Mouse (Mus musculus) layer of hippocampus, postnatal 10 days (tissue): ENCODE results near the gene Mt3. TPM values are rescaled to one million over a fixed set of nuclear protein-coding genes. Genes with fewer than 3 reads are reported as not detected.
"Not testable (repeated sequence)": the region's sequence is repeated elsewhere in the genome, so short reads cannot be mapped to it uniquely, and the experiment has no call there.

Experiments used
- DNase-seq, 2 experiments: peaks; one replicate each; pipeline ENCODE4 v3.0.0; 2021; ENCODE audit warnings: low spot score in 2 of 2
- total RNA-seq, 2 experiments: library from RNA; stranded (reverse); gene quantifications; 2 replicates each; pipeline ENCODE4 v1.2.3; 2021

The Mt3 gene
- total RNA-seq, 2 experiments from 2014 or later: 758 to 903 TPM

DNA sequence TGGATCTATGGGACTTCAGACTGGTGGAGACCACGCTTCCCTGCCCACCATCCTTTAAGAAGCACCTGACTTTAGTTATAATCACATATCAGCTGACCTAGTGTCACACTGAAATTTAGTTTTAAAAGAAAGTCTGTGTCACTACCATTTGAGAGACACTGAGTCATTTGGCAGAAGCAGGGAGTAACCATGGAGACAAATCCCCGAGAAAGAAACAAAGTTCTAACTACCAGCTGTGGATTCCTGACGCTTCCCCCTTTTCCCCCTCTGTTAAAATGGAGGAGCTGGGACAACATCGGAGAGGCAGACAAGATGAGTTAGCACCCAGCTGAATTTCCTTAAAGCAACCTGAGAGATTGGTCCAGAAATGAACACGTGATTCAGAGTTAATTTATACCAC lies 4.2 kb upstream of the Mt3 start:
- DNase-seq: no peak

DNA sequence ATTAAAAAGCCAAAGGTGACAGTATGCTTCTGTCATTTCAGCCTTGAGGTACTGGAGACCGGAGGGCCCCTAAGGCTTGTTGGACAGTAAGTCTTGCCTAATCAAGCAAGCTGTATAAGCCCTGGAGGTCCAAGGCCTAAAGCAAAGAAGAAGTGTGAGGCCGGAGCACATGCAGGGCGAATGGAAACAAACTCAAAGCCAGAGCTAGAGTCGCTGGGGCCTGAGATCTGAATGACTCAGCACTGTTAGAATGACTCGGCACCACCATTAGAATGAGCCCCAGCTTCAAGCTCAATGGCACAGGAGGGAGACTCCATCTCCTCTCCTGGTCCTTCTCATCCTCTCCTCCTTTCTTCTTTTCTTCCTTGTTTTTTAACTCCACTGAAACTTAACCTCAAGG lies 1.5 kb upstream of the Mt3 start:
- no peak for DNase-seq

DNA sequence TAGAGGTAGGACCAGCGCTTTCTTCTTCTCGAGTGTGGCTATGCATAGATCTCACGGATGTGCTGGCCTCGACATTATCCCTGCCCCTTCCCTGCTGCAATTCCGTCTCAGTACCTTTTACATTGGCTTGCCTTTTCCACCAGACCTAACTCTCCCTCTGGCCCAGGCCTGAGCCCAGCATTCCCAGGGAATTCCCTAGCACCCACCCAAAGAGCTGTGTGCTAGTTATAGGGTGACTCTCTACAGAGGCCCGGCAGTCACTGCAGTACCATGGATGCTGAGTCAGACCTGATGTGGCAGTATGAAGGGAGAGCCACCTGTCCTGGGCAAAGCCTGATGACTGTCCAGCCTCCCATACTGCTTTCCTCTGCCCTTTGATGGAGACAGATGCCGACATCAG lies 1.0 kb downstream of the Mt3 start:
- peak; percentile 34 to 54 for DNase-seq

DNA sequence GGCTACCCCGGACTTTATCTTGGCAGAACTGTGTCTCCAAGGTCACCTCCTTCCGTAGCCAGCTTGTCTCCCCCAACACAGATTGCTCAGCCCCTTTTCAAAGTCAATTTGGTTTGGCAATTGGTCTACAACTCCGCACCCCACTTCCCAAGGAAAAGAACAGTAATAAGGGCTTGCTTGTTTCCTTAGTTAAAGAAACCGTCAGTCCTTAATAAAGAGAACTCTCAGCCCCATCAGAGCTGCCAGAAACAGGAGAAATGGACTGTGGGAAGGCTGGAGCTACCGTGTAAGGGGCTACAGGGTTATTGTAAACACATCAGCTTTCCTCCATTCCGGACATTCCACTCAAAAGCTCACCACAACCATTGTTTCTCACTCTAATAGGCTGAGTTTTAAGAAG lies 2.1 kb downstream of the Mt3 start:
- peak in 1 of 2 experiments; percentile 39 for DNase-seq

DNA sequence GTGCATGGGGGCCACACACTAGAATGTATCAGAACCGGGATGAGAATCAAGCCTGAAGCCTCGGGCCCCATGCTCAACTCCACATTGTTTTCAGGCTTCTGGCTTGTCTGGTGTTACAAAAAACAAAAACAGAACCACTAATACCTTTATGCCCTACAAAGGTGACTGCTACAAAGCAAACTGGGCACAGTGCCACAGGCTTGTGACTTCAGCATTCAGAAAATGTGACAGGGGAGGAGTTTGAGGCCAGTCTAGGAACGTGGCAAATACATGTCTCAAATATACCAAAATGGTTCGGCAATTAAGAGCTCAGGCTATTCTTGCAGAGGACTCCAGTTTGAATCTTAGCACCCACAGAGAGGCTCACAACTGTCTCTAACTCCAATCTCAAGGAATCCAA lies 3.7 kb downstream of the Mt3 start:
- no peak for DNase-seq

DNA sequence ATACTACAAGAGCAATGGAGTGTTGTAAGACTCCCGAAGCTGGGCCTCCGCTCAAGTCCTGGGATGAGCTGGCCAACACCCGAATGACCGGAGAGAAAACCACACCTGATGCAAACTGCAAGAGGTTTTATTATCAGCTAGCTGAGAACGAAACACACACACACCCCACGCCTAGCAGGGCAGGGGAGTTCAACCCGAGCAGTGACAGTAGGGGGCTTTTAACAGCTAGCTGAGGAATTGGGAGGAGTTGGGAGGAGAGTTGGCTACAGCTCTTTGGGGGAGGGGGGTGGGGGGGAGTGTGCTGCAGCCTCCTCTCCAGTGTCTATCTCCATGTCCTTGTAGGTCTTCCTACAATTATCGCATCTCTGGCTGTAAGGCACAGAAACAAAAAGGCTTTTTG lies 13.4 kb downstream of the Mt3 start:
- DNase-seq: not testable (repeated sequence)

DNA sequence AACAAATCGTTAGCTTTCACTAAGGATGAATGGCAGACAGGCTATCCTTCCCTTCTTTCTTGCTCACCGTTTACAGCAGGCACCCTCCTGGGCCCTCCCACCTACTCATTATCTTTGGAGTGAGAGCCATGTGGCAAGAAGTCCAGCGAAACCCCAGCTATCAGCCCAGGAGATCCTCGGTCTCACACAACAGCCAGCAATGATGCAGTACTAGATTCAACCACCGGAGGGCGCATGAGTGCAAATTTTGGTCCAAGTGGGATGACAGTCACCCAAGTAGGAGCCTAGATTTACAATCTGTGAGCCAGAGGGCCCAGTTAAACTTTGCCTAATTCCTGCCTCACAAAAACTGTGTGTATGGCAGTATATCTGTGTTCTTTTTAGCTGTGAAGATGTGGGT lies 14.8 kb downstream of the Mt3 start:
- DNase-seq: peak; percentile 98 to 99

DNA sequence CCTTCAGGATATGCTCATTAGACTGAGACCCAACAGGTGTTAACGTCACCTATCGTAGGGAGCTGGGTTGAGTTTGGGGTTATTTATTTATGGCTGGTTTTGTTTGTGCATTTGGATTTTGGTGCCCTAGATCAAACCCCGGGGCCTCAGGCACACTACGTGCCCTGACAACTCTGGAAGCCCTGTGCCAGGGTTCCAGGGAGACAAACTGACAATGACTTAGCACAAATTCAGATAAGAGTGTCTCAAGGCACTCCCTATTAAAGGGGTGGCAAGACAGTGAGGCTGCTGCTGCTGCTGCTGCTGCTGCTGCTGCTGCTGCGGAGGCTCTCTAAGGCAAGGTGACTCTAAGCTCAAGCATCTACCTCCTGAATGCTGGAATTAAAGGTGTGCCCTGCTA lies 17.1 kb downstream of the Mt3 start:
- DNase-seq: no peak

DNA sequence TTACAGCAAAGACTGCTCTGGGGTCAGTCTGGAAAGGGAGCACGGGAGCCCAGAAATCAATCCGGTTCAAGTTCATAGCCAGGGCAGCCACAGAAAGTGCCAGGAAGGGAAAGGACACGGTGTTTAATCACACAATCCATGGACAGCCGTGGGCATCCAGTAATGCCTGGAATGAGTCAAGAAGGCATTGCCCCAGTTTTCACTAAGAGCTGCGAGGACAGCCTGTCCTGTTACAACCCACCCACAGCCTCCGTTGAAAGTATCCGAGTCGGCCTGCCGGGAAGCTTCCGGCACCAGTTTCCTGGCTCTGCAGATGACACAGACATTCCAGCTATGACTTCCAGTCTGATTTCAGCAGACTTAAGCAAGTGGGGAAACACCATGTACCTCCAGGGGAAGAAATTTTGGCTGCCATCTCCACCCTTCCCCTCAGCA lies 18.9 kb downstream of the Mt3 start:
- DNase-seq: peak in 1 of 2 experiments; percentile 38

DNA sequence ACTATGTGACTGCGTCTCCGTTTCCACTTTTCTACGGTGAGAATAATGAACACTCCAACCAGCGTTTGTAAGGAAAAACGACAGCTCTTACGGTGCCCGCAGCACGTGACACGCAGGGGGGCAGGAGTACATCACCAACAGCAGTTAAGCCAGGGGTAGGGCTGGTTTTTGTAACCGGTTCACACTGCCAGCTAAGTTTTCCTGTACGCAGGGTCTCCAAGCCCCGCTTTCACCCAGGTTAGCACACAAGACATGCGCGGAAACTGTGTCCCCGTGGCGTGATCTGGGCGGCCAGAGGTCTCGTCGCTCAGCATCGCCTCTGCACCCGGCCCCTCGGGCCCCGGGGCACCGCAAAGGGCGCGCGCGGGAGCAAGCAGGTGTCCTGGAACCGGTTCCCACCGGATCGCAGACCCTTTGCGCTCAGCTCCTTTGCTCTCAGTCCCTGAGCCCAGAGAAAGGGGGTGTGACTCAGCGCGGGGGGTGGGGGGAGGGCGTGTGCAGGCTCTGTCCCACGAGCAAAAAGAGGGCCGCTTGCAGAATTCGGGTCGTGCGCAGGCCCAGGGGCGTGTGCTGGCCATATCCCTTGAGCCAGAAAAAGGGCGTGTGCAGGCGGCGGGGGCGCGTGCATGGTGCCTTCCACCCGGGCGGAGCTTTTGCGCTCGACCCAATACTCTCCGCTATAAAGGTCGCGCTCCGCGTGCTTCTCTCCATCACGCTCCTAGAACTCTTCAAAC lies 19.8 kb downstream of the Mt3 start, which contains the start of gene Mt2:
Mt2 (plus strand) TSS at position 590 of the 734 bp plus-strand sequence.
- DNase-seq: peak; percentile 82

DNA sequence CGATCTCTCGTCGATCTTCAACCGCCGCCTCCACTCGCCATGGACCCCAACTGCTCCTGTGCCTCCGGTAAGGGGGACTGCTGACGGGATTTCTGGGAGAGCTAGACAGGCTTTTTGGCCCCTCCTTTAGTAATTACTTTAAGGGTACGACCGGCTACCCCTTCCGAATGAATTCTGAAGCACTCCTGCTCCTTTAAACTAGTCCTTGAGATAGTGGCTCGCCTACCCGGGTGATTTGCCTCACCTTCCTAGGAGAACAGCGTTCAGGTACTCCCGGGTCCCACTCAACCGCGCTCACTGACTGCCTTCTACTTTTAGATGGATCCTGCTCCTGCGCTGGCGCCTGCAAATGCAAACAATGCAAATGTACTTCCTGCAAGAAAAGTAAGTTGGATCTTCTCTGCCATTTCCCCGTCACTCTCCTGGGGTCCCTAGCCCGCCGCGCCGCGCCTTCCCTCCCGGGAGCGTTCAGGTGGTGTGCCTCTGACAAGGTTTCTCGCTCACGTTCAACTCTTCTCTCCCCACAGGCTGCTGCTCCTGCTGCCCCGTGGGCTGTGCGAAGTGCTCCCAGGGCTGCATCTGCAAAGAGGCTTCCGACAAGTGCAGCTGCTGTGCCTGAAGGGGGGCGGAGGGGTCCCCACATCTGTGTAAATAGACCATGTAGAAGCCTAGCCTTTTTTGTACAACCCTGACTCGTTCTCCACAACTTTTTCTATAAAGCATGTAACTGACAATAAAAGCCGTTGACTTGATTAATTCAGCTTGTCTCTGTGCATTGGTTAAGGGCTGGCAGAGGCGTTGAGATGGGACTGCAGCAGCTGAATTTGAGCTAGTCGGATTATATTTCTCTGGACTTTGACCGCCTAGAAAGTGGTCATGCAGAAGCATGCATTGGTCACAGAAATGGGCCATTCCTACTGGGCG lies 20.7 kb downstream of the Mt3 start:
- DNase-seq: peak in 1 of 2 experiments; percentile 42

DNA sequence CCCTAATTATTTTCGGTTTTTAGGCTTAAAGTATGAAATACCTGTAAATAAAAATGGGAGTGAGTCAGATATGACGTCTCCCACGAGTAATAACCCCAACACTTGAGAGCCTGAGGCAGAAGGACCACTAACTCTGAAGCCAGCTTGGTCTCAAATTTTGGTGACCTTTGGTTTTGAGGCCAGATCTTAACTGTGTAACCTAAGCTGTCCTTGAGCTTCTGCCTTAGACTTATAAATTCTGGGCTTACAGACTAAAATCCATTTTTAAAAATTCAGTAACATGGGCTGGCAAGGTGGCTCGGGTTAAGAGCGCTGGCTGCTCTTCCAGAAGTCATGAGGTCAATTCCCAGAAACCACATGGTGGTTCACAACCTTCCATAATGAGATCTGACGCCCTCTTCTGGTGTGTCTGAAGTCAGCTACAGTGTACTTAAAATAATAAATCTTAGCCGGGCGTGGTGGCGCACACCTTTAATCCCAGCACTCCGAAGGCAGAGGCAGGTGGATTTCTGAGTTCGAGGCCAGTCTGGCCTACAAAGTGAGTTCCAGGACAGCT lies 21.5 kb downstream of the Mt3 start:
- DNase-seq: no peak

DNA sequence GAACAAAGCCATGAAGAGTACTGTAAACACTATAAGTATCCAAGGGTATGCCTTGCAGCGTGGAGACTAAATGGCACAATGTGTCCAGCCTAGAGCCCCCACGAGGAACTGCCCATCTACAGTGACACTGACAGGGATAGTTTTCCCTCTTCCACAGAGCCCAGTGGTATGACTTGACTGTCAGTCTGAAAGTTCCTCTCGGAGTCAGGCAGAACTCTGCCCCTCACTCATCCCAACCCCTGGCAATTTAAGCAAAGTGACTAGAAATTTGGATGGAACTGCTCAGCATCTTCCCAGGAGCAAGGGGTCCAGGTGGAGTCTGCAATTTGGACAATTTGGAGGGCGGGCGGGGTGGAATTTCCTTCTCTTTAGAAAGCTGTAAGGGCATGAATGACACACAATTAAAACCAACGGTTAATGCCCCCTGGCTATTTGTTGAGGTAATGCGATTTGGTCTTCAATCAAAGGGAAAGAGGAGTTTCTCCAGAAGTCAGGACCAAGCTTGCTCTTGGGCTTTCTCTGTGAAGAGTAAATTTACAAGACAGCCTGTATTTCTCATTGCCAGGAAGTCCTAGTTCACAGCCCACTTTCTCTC lies 22.3 kb downstream of the Mt3 start:
- no peak for DNase-seq

DNA sequence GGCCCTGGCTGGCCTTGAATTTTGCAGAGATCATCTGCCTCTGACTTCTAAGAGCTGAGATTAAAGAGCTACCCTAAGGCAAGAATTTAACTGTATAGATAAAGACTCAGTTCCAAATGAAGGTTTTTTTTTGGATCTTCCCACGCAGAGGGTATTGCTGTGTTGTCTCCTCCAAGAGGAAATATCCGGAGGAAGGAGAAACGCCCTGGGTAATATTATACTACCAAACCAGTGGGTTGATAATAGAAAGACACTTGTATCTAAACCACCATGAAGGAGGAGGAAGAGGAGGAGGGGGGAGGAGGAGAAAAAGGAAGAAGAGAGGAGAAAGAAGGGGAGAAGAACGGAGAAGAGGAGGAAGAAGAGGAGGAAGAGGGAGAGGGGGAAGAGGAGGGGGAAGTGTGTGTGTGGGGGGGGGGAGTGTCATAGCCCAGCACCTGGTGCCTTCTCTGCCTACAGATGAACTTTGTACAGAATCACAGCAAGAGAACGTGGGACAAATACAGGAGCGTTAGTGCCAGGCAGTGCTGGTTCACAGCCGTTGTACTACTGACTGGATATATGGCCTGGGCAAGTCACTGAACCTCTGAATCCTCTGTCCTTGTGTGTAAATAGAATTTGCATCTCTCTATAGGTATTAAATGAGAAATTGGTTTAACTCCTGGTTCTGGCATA lies 25.4 kb downstream of the Mt3 start:
- no peak for DNase-seq

DNA sequence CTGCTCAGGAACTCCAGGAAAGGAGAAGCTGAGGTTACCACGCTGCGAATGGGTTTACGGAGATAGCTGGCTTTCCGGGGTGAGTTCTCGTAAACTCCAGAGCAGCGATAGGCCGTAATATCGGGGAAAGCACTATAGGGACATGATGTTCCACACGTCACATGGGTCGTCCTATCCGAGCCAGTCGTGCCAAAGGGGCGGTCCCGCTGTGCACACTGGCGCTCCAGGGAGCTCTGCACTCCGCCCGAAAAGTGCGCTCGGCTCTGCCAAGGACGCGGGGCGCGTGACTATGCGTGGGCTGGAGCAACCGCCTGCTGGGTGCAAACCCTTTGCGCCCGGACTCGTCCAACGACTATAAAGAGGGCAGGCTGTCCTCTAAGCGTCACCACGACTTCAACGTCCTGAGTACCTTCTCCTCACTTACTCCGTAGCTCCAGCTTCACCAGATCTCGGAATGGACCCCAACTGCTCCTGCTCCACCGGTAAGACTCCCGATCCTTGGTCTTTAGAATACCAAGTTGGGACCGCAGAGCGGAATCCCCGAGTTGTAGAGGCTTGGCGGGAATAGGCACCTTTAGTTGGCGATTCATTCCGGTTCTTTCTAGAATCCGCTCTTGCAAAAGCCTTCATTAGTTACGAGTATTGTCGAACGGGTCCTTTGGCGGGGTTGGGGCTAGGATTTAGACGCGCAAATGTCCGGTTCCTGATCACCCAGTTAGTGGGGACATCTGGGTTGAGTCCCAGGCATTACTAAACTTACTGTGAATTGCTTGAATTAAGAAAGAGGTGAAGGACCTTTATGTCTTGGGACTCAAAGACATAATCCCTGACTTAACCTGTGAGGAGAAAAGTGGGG lies 26.7 kb downstream of the Mt3 start, which contains the start of gene Mt1:
Mt1 (plus strand) TSS at position 226 of the 856 bp plus-strand sequence.
- DNase-seq: peak; percentile 89 to 90

DNA sequence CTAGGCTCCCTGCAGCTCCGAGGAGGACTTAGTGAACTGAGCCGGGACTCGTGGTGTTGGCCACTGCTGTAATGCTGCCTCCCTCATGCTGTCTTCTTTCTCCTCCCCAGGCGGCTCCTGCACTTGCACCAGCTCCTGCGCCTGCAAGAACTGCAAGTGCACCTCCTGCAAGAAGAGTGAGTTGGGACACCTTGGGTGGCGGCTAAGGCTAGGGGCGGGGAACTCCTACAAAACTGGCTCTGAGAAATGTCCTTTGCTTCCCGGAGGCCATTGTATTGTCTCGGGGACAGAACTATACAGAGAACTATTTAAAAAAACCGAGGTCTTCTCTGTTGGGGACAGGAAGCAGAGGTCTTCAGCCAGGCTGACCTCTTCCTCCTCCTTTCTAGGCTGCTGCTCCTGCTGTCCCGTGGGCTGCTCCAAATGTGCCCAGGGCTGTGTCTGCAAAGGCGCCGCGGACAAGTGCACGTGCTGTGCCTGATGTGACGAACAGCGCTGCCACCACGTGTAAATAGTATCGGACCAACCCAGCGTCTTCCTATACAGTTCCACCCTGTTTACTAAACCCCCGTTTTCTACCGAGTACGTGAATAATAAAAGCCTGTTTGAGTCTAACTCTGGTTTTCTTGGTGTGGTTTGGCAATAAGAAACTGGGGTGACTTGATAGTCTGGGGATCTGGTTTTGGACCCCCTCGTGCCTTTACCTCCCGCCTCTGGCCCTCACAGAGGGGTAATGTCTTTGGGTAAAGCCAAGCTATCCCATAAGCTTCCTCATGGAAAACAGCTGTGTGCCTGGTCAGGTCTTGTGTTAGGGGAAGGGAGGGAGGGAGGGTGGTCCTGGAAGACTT lies 27.5 kb downstream of the Mt3 start:
- no peak for DNase-seq

DNA sequence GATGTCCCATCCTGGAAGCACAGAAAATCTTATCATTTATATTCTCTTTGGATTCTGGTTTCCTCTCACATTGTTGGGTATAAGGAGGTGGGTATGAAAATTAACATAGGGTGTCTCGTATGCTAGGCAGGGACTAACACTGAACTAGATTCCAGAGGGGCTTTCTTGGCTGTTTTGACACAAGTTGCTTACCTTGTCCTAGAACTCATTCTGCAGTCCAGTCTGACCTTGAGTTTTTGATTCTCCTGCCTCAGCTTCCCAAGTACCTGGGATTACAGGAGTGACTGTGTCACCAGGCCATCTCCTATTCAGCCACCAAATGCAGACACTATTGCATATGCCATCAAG lies 28.1 kb downstream of the Mt3 start:
- no peak for DNase-seq

DNA sequence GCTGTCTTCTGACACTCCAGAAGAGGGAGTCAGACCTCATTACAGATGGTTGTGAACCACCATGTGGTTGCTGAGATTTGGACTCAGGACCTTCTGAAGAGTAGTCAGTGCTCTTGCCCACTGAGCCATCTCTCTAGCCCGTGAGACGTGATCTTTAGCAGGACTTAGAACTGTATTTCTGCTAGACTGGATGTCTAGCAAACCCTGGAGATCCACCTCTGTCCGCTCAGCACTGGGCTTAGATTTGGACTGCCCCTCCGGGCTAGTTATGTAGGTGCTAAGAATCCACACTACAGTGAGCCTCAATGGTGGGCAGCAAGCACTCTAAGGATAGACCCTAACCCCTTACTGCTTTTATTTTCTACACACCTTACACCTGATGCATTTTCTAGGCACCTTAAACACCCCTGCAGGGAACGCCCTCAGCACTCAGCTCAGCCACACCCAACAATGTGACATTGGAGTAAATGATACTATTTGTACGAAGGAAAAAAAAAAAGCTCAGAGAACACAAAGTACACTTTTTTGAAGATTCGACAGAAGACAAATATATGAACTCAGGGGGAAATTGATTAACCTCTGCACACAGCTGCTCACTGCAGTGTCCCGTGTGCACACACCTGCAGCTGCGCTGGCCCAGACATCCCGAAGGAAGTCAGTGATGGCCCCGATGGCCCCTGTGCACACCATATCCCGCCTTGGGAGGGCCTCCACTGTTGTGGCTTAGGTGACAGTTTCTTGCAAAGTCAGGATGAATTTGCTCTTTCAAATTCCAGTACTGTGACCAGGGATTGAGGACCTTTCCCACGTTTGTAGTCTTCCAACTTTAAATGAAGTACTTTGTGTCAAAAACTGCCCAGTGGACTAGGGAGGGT lies 29.9 kb downstream of the Mt3 start:
- no peak for DNase-seq
